Mouse (Mus musculus) splenic B cell, adult 2 months (primary cell): ENCODE measurements at regions not wholly inside any gene's neighbourhood (a gene's known extent, or its start where the extent isn't known, plus 50 kb on each side); places are given as distances from the start of the nearest gene placed in this dataset.
"Not testable (repeated sequence)": the region's sequence is repeated elsewhere in the genome, so short reads cannot be mapped to it uniquely, and the experiment has no call there.

Experiments
- DNase-seq: peaks from one replicate; pipeline ENCODE4 v3.0.0-alpha.2; 2011; ENCODE audit warnings: low read depth, low spot score
- H3K27me3 ChIP-seq: 2 replicates; pipeline ENCODE4 v1.6.1; 2012; ENCODE audit warnings: mild to moderate bottlenecking, low read length, moderate library complexity, mixed read lengths; ENCODE audit not compliant: control insufficient read depth, poor library complexity, insufficient read depth, severe bottlenecking
- H3K36me3 ChIP-seq: 2 replicates; pipeline ENCODE4 v1.6.1; 2012; ENCODE audit warnings: mild to moderate bottlenecking, low read length, moderate library complexity, mixed read lengths; ENCODE audit not compliant: control insufficient read depth, poor library complexity, insufficient read depth, severe bottlenecking

GRCm38 (mm10) chr10:119111409-119111808 lies 128.4 kb downstream of the Cand1 start:
- Histone ChIP-seq H3K36me3 (no peaks in the 10 kb centered on the region), H3K27me3 (no peaks in the 10 kb centered on the region)
- no peak for DNase-seq

DNA sequence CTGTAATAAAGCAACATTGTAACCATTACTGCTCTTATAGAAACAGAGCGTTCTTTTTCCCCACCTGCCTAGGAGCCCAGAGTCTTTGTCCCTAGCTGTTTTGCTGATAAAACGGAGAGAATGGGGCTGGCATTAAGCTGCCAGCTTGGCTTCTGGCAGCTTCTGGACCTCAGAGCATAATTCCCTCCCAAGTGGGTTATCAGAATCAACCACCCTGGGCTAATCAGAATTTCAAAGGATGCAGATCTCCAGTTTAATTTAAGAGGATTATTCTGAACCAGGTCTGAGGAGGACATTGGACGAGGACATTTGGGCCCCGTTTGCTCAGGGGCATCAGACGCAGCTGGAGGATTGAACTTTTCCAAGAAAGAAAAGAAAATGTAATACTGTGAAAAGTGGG lies 129.2 kb downstream of the Cand1 start:
- DNase-seq = no peak
- Histone ChIP-seq H3K27me3 (no peaks in the 10 kb centered on the region), H3K36me3 (no peaks in the 10 kb centered on the region)

- DNase-seq = no peak
- Histone ChIP-seq H3K36me3 (no peaks in the 10 kb centered on the region), H3K27me3 (no peaks in the 10 kb centered on the region)
These were observed 130.6 kb downstream of the Cand1 start for GRCm38 (mm10) chr10:119109207-119109606.

GRCm38 (mm10) chr10:119107728-119108127 lies 132.1 kb downstream of the Cand1 start:
- DNase-seq = no peak
- Histone ChIP-seq H3K36me3 (no peaks in the 10 kb centered on the region), H3K27me3 (no peaks in the 10 kb centered on the region)

- H3K36me3 ChIP-seq = no peaks in the 10 kb centered on the region
- DNase-seq = no peak
- H3K27me3 ChIP-seq = no peaks in the 10 kb centered on the region
These were observed 133.8 kb downstream of the Cand1 start for GRCm38 (mm10) chr10:119106105-119106504.

DNA sequence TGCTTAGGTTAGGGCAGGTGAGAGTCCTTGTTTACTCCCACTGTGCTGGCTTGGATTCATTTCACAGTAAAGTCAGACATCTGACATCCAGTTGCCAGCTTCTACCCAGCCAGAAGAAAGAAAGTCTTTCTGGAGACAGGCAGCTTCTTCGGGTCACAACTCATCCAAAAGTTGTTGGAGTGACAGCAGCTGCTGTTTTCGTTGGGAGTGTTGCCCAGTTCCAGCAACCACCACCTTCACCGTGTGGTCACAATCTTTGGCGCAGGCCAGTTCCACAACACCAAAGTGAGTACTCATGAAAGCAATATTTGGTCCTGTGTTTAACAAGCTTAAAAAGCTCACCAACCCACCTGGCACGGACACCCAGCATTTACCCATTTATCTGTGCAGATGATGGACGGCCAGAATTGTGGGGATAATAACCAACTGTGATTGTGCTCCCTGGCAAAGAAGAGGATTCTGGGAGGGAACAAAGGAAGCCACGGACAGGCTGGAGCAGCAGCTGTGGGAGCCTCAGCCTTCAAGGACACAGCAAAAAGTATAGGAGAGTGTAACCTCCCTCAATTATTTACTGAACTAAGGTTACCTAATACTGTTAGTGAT lies 134.5 kb downstream of the Cand1 start:
- no peaks in the 10 kb centered on the region for H3K27me3 ChIP-seq
- H3K36me3 ChIP-seq = no peaks in the 10 kb centered on the region
- DNase-seq = no peak

- Histone ChIP-seq H3K27me3 (no peaks in the 10 kb centered on the region), H3K36me3 (no peaks in the 10 kb centered on the region)
- DNase-seq = no peak
These were observed 139.3 kb downstream of the Cand1 start for GRCm38 (mm10) chr10:119100511-119100910.

- H3K36me3 ChIP-seq = no peaks in the 10 kb centered on the region
- DNase-seq = no peak
- no peaks in the 10 kb centered on the region for H3K27me3 ChIP-seq
These were observed 140.6 kb downstream of the Cand1 start for GRCm38 (mm10) chr10:119099092-119099792.

DNA sequence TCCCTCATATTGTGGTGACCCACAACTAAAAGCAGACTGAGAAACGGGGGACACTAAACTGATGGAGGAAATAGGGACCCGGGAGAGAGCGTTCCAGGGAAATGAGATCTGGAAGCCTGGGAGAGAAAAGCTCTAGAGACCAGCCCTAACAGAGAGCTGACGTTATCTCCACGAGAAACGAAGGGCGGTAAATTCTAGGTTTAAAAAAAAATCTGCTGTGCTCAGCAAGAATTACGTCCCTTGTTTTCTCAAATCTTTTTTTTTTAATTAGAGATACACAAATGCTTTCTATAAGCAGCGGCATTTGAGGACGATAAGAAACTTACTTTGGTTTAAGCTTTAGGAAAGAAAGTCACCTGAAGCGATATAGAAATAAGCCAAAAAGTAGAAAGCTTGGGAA lies 145.7 kb downstream of the Cand1 start:
- Histone ChIP-seq H3K36me3 (no peaks in the 10 kb centered on the region), H3K27me3 (no peaks in the 10 kb centered on the region)
- DNase-seq = no peak

- no peak for DNase-seq
- Histone ChIP-seq H3K36me3 (no peaks in the 10 kb centered on the region), H3K27me3 (no peaks in the 10 kb centered on the region)
These were observed 152.0 kb downstream of the Cand1 start for GRCm38 (mm10) chr10:119087886-119088285.

- no peaks in the 10 kb centered on the region for H3K36me3 ChIP-seq
- H3K27me3 ChIP-seq = no peaks in the 10 kb centered on the region
- no peak for DNase-seq
These were observed 152.7 kb downstream of the Cand1 start for GRCm38 (mm10) chr10:119087071-119087665.

GRCm38 (mm10) chr10:119086450-119086849 lies 153.4 kb downstream of the Cand1 start:
- Histone ChIP-seq H3K36me3 (no peaks in the 10 kb centered on the region), H3K27me3 (no peaks in the 10 kb centered on the region)
- no peak for DNase-seq

DNA sequence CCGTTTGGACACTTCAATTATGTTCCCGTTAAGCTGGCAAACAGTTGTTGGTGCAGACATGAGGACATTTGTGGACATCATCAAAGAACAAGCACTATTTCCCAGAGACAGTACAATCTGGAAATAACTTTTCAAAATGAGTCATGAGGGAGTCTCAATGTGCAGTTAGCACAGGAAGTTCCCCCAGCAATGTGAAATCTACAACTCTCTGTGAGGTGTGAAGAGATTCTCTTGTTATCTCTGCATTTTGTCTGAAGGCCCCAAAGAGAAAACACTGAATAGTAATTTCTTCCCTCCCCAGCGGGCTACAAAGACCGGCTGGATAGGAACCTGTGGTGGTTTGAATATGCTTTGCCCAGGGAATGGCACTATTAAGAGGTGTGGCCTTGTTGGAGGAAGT lies 156.4 kb downstream of the Cand1 start:
- Histone ChIP-seq H3K36me3 (no peaks in the 10 kb centered on the region), H3K27me3 (no peaks in the 10 kb centered on the region)
- DNase-seq = no peak

GRCm38 (mm10) chr10:119082861-119083260 lies 157.0 kb downstream of the Cand1 start:
- DNase-seq = no peak
- Histone ChIP-seq H3K36me3 (no peaks in the 10 kb centered on the region), H3K27me3 (no peaks in the 10 kb centered on the region)

- DNase-seq, H3K36me3 ChIP-seq, H3K27me3 ChIP-seq: not testable (repeated sequence)
These were observed 158.1 kb downstream of the Cand1 start for GRCm38 (mm10) chr10:119081766-119082165.
